Comparison of ENCODE assay signal across 17 mouse cellular contexts in genomic region chr7:74252066-74252465, GRCm38 (mm10).
DNase-seq lines count a peak whose midpoint lies in the region; ATAC-seq lines count a peak whose summit lies in the region.
"Had no signal": no experiment of that assay in that cellular context is flagged by ENCODE, and none has a peak within 500 bp of the region (broad histone marks: within the 10 kb centered on the region; RNA-seq: fewer than 3 reads in every experiment).

No protein-coding gene starts in this region.

- H3K9ac ChIP-seq in heart, embryonic 11.5 days (ENCODE audit: low read depth, low read length) = no peak overlapping the region
- H3K9ac ChIP-seq: limb, embryonic 15.5 days; liver, embryonic 15.5 days had no signal

- H3K27me3 ChIP-seq in heart, embryonic 11.5 days (ENCODE audit: control insufficient read depth, insufficient read depth, low read length) = no peaks in the 10 kb centered on the region
- H3K27me3 ChIP-seq: limb, embryonic 15.5 days; liver, embryonic 15.5 days had no signal

- 79% methylated on average over 2 of the region's 2 CpGs for WGBS in heart, embryonic 11.5 days (ENCODE audit: insufficient replicate concordance)

- H3K4me2 ChIP-seq in heart, embryonic 11.5 days = no peak overlapping the region
- H3K4me2 ChIP-seq: limb, embryonic 15.5 days; liver, embryonic 15.5 days had no signal

- DNase-seq in cerebellum, postnatal 14 days = peak; percentile 22 to 26
- no peak for DNase-seq in cerebellum, adult 11 months
- DNase-seq in adrenal gland, postnatal 36 days = peak; percentile 7 to 23
- DNase-seq in lung, adult 18-20 months = peak; percentile 16 to 23
- DNase-seq in skeletal muscle tissue, adult 2 months (ENCODE audit: low read depth, low spot score) = peak; percentile 87
- no peak for DNase-seq in T-cell, adult 2 months (ENCODE audit: low spot score)
- DNase-seq: cerebellum, adult 9-10 months; kidney, adult 18-20 months; kidney, postnatal 14 days; midbrain, embryonic 14.5 days; spleen, adult 18-20 months; thymus, adult 18-20 months had no signal

- no peak overlapping the region for H3K27ac ChIP-seq in heart, embryonic 11.5 days (ENCODE audit: low read depth, low read length)
- H3K27ac ChIP-seq: limb, embryonic 15.5 days; liver, embryonic 15.5 days had no signal

- H3K4me1 ChIP-seq in heart, embryonic 11.5 days (ENCODE audit: control insufficient read depth, insufficient read depth, low read length) = no peaks in the 10 kb centered on the region
- H3K4me1 ChIP-seq: limb, embryonic 15.5 days; liver, embryonic 15.5 days had no signal

- H3K36me3 ChIP-seq in heart, embryonic 11.5 days (ENCODE audit: control insufficient read depth, insufficient read depth, low read length) = no peaks in the 10 kb centered on the region
- H3K36me3 ChIP-seq: limb, embryonic 15.5 days; liver, embryonic 15.5 days had no signal

- no peak overlapping the region for H3K4me3 ChIP-seq in heart, embryonic 11.5 days (ENCODE audit: low read depth, low read length)
- H3K4me3 ChIP-seq: limb, embryonic 15.5 days; liver, embryonic 15.5 days; myocyte had no signal

- H3K9me3 ChIP-seq in heart, embryonic 11.5 days (replicated peaks; ENCODE audit: control insufficient read depth, low read length) = no peaks in the 10 kb centered on the region
- H3K9me3 ChIP-seq: limb, embryonic 15.5 days; liver, embryonic 15.5 days had no signal

- no peak for ATAC-seq in heart, embryonic 11.5 days (replicated peaks; ENCODE audit: insufficient number of reproducible peaks, low FRiP score, low TSS enrichment)
- ATAC-seq: forebrain, embryonic 16.5 days had no signal

Comparison
In these comparisons a context has a peak if more than half of its experiments do, and no peak if none do; other contexts are left out.
1. DNase-seq: peak in cerebellum, postnatal 14 days (2 of 2), adrenal gland, postnatal 36 days (2 of 2), lung, adult 18-20 months (2 of 2) and skeletal muscle tissue, adult 2 months (single experiment); none in cerebellum, adult 11 months (single experiment) and T-cell, adult 2 months (single experiment).